Mouse (Mus musculus) frontal cortex, postnatal 25 days (tissue): ENCODE data around the gene Gm29644.
"Not testable (repeated sequence)": the region's sequence is repeated elsewhere in the genome, so short reads cannot be mapped to it uniquely, and the experiment has no call there.

ENCODE experiments used
- DNase-seq, 2 experiments: peaks; one replicate each; pipeline ENCODE4 v3.0.0; 2022; ENCODE audit warnings: low spot score in 2 of 2

The Gm29644 gene

GRCm38 (mm10) chrY:70303187-70303586 is at the start of gene Gm29644, which contains the start of gene Gm29423:
Gene Gm29644 (minus strand): TSS chrY:70303343.
Gene Gm29423 (minus strand): TSS chrY:70303287.
- DNase-seq: not testable (repeated sequence)

- DNase-seq: not testable (repeated sequence)
Observed at GRCm38 (mm10) chrY:70273542-70273941, 29.6 kb downstream of the Gm29644 start, which contains the start of gene Gm21118. Gene Gm21118 (minus strand): TSS chrY:70273642.
